19 mouse cellular contexts compared by ENCODE assay signal in genomic region chr1:179003406-179004132, GRCm38 (mm10).
A peak's percentile ranks its signal among the peaks of the same experiment; 100 is the strongest.
DNase-seq lines count a peak whose midpoint lies in the region; ATAC-seq and TF ChIP-seq lines count a peak whose summit lies in the region.
"Had no signal": no experiment of that assay in that cellular context is flagged by ENCODE, and none has a peak within 500 bp of the region (broad histone marks: within the 10 kb centered on the region; RNA-seq: fewer than 3 reads in every experiment).

No protein-coding gene starts in this region.

- DNase-seq in forebrain, embryonic 11.5 days (ENCODE audit: low spot score), result no peak
- DNase-seq in hindbrain, embryonic 11.5 days (ENCODE audit: low spot score), result no peak
- peak; percentile 83 for DNase-seq in Muller cell, postnatal 12 days (ENCODE audit: inconsistent ontology term)
- DNase-seq in midbrain, postnatal 0 days (ENCODE audit: low spot score), result peak; percentile 36
- DNase-seq in gastrocnemius, adult 18-20 months (ENCODE audit: low spot score), result no peak
- DNase-seq: adrenal gland, postnatal 10 days; cerebellum, adult 11-12 months; gastrocnemius, postnatal 25 days; kidney, adult 8-10 months; kidney, postnatal 25 days; liver; liver, postnatal 0 days; right cerebral cortex, postnatal 14 days had no signal

- no peaks in the 10 kb centered on the region for H3K9me3 ChIP-seq in forebrain, embryonic 16.5 days (ENCODE audit: control insufficient read depth, low read length)
- H3K9me3 ChIP-seq in forebrain, embryonic 11.5 days (ENCODE audit: control insufficient read depth, low read length), result no peaks in the 10 kb centered on the region
- H3K9me3 ChIP-seq in hindbrain, embryonic 13.5 days, result no peaks in the 10 kb centered on the region
- no peaks in the 10 kb centered on the region for H3K9me3 ChIP-seq in hindbrain, embryonic 11.5 days (ENCODE audit: control insufficient read depth, low read length)
- H3K9me3 ChIP-seq in midbrain, postnatal 0 days (ENCODE audit: low read length), result no peaks in the 10 kb centered on the region
- H3K9me3 ChIP-seq: embryonic facial prominence, embryonic 10.5 days; heart, embryonic 15.5 days had no signal

- H3K27me3 ChIP-seq in forebrain, embryonic 16.5 days (replicated peaks; ENCODE audit: control insufficient read depth, insufficient read depth, low read length), result no peaks in the 10 kb centered on the region
- H3K27me3 ChIP-seq in forebrain, embryonic 11.5 days (ENCODE audit: control insufficient read depth, insufficient read depth, low read length), result no peaks in the 10 kb centered on the region
- H3K27me3 ChIP-seq in hindbrain, embryonic 13.5 days, result no peaks in the 10 kb centered on the region
- H3K27me3 ChIP-seq in hindbrain, embryonic 11.5 days (ENCODE audit: control insufficient read depth, insufficient read depth, low read length), result no peaks in the 10 kb centered on the region
- H3K27me3 ChIP-seq in midbrain, postnatal 0 days (ENCODE audit: insufficient read depth, low read length), result no peaks in the 10 kb centered on the region
- H3K27me3 ChIP-seq: CH12.LX; heart, embryonic 15.5 days had no signal

- TF ChIP-seq CTCF in midbrain, postnatal 0 days (IDR thresholded peaks at IDR 0.05), result no peak

- ATAC-seq in forebrain, embryonic 16.5 days, result 0 out of 2 replicates have a peak, but pooled peaks have one; percentile 17
- no peak for ATAC-seq in forebrain, embryonic 11.5 days (replicated peaks; ENCODE audit: low FRiP score)
- no peak for ATAC-seq in hindbrain, embryonic 13.5 days (ENCODE audit: low FRiP score)
- ATAC-seq in hindbrain, embryonic 11.5 days (ENCODE audit: low FRiP score), result no peak
- ATAC-seq in midbrain, postnatal 0 days (ENCODE audit: low FRiP score), result peak; percentile 44; the same call in 1 of the 2 replicates
- ATAC-seq: liver, postnatal 0 days had no signal

- H3K27ac ChIP-seq in forebrain, embryonic 16.5 days (ENCODE audit: low read length), result no peak overlapping the region
- no peak overlapping the region for H3K27ac ChIP-seq in forebrain, embryonic 11.5 days (ENCODE audit: low read depth, low read length)
- 0 out of 2 replicates have a peak overlapping the region, but pooled peaks have one; percentile 30 for H3K27ac ChIP-seq in hindbrain, embryonic 13.5 days
- H3K27ac ChIP-seq in hindbrain, embryonic 11.5 days (ENCODE audit: low read depth, low read length), result no peak overlapping the region
- H3K27ac ChIP-seq in midbrain, postnatal 0 days (ENCODE audit: low read depth, low read length), result no peak overlapping the region
- H3K27ac ChIP-seq: embryonic facial prominence, embryonic 10.5 days; heart, embryonic 15.5 days; stomach, postnatal 0 days had no signal

- H3K36me3 ChIP-seq in forebrain, embryonic 16.5 days (ENCODE audit: control insufficient read depth, insufficient read depth), result no peaks in the 10 kb centered on the region
- no peaks in the 10 kb centered on the region for H3K36me3 ChIP-seq in forebrain, embryonic 11.5 days (ENCODE audit: control insufficient read depth, insufficient read depth, low read length)
- H3K36me3 ChIP-seq in hindbrain, embryonic 13.5 days, result no peaks in the 10 kb centered on the region
- H3K36me3 ChIP-seq in hindbrain, embryonic 11.5 days (ENCODE audit: control insufficient read depth, insufficient read depth, low read length), result no peaks in the 10 kb centered on the region
- H3K36me3 ChIP-seq in midbrain, postnatal 0 days (ENCODE audit: insufficient read depth, low read length), result no peaks in the 10 kb centered on the region
- H3K36me3 ChIP-seq: embryonic facial prominence, embryonic 10.5 days; heart, embryonic 15.5 days had no signal

- H3K4me3 ChIP-seq in forebrain, embryonic 16.5 days (replicated peaks; ENCODE audit: low read length), result no peak overlapping the region
- H3K4me3 ChIP-seq in forebrain, embryonic 11.5 days (ENCODE audit: low read depth, low read length), result no peak overlapping the region
- no peak overlapping the region for H3K4me3 ChIP-seq in hindbrain, embryonic 13.5 days
- H3K4me3 ChIP-seq in hindbrain, embryonic 11.5 days (ENCODE audit: low read depth, low read length), result no peak overlapping the region
- H3K4me3 ChIP-seq in midbrain, postnatal 0 days (ENCODE audit: low read depth, low read length), result no peak overlapping the region
- H3K4me3 ChIP-seq: embryonic facial prominence, embryonic 10.5 days; heart, embryonic 15.5 days had no signal

- H3K9ac ChIP-seq in forebrain, embryonic 16.5 days (replicated peaks; ENCODE audit: low read depth, low read length), result no peak overlapping the region
- H3K9ac ChIP-seq in forebrain, embryonic 11.5 days (ENCODE audit: low read length), result no peak overlapping the region
- H3K9ac ChIP-seq in hindbrain, embryonic 13.5 days, result no peak overlapping the region
- no peak overlapping the region for H3K9ac ChIP-seq in hindbrain, embryonic 11.5 days (ENCODE audit: low read depth, low read length)
- no peak overlapping the region for H3K9ac ChIP-seq in midbrain, postnatal 0 days (replicated peaks; ENCODE audit: low read length, poor library complexity, severe bottlenecking)
- H3K9ac ChIP-seq: heart, embryonic 15.5 days; liver, postnatal 0 days had no signal

- peaks cover 3% of the 10 kb centered on the region; the same call in 1 of the 2 replicates for H3K4me1 ChIP-seq in forebrain, embryonic 16.5 days (replicated peaks; ENCODE audit: control insufficient read depth, insufficient read depth, low read length)
- no peaks in the 10 kb centered on the region for H3K4me1 ChIP-seq in forebrain, embryonic 11.5 days (replicated peaks; ENCODE audit: control insufficient read depth, insufficient read depth, low read length)
- H3K4me1 ChIP-seq in hindbrain, embryonic 13.5 days (replicated peaks), result peaks cover 11% of the 10 kb centered on the region
- no peaks in the 10 kb centered on the region; the same call in 1 of the 2 replicates for H3K4me1 ChIP-seq in hindbrain, embryonic 11.5 days (replicated peaks; ENCODE audit: control insufficient read depth, insufficient read depth, low read length)
- H3K4me1 ChIP-seq in midbrain, postnatal 0 days (ENCODE audit: insufficient read depth, low read length), result no peaks in the 10 kb centered on the region
- H3K4me1 ChIP-seq: heart, embryonic 15.5 days had no signal

- WGBS in forebrain, embryonic 16.5 days, result 66% methylated on average over 5 of the region's 5 CpGs
- 91% methylated on average over 5 of the region's 5 CpGs for WGBS in forebrain, embryonic 11.5 days
- 59% methylated on average over 5 of the region's 5 CpGs for WGBS in hindbrain, embryonic 13.5 days
- whole genome bisulfite sequencing in hindbrain, embryonic 11.5 days, result 85% methylated on average over 5 of the region's 5 CpGs
- WGBS in midbrain, postnatal 0 days, result 52% methylated on average over 5 of the region's 5 CpGs

- no peak overlapping the region for H3K4me2 ChIP-seq in forebrain, embryonic 16.5 days (ENCODE audit: low read length)
- H3K4me2 ChIP-seq in forebrain, embryonic 11.5 days (ENCODE audit: low read depth, low read length, severe bottlenecking), result no peak overlapping the region
- no peak overlapping the region for H3K4me2 ChIP-seq in hindbrain, embryonic 13.5 days
- no peak overlapping the region for H3K4me2 ChIP-seq in hindbrain, embryonic 11.5 days (replicated peaks; ENCODE audit: low read depth, low read length)
- H3K4me2 ChIP-seq in midbrain, postnatal 0 days (ENCODE audit: low read depth, low read length, poor library complexity, severe bottlenecking), result no peak overlapping the region
- H3K4me2 ChIP-seq: heart, embryonic 15.5 days had no signal

Comparison
In these comparisons a context has a peak if more than half of its experiments do, and no peak if none do; other contexts are left out.
1. ATAC-seq: peak in forebrain, embryonic 16.5 days (single experiment) and midbrain, postnatal 0 days (single experiment); none in forebrain, embryonic 11.5 days (single experiment), hindbrain, embryonic 13.5 days (single experiment) and hindbrain, embryonic 11.5 days (single experiment).
2. DNase-seq: peak in Muller cell, postnatal 12 days (single experiment) and midbrain, postnatal 0 days (single experiment); none in forebrain, embryonic 11.5 days (single experiment), hindbrain, embryonic 11.5 days (single experiment) and gastrocnemius, adult 18-20 months (single experiment).